ENCODE assay signal across 15 mouse cellular contexts in the genomic region with DNA sequence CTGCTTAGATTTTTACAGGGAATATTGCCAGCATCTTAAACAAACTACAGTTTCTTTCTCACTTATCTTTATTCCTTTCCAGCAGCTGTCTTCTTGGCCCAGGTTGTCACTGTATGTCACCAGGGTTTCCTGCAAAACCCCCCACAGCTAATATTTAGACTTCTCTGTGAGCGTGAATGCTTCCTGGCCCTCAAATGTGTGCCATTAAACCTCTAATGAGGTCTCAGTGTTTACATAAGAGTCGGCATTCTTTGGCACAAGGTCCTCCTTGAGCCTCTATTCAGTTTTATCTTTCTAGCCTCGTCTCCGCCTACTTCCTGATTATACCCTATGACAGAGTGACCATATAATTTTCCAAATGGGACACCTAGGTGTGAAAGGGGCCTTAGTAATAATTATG. TPM values are rescaled to one million over a fixed set of nuclear protein-coding genes. Genes with fewer than 3 reads are reported as not detected.
DNase-seq lines count a peak whose midpoint lies in the region; ATAC-seq and TF ChIP-seq lines count a peak whose summit lies in the region.
"Had no signal": no experiment of that assay in that cellular context is flagged by ENCODE, and none has a peak within 500 bp of the region (broad histone marks: within the 10 kb centered on the region; RNA-seq: fewer than 3 reads in every experiment).

No protein-coding gene starts in this region.

- no peaks in the 10 kb centered on the region for H3K27me3 ChIP-seq in heart, adult 2 months (ENCODE audit: control insufficient read depth, insufficient read depth, low read length)
- H3K27me3 ChIP-seq in lung, embryonic 14.5 days (ENCODE audit: insufficient read depth, low read length): no peaks in the 10 kb centered on the region
- H3K27me3 ChIP-seq: hindbrain, embryonic 12.5 days had no signal

- no peaks in the 10 kb centered on the region for H3K9me3 ChIP-seq in lung, embryonic 14.5 days (ENCODE audit: low read depth, low read length)
- H3K9me3 ChIP-seq: hindbrain, embryonic 12.5 days had no signal

- no peak for TF ChIP-seq EP300 in heart, adult 2 months (IDR thresholded peaks at IDR 0.05; ENCODE audit: insufficient read depth, low read depth, low read length)

- 0 out of 2 replicates have a peak, but pooled peaks cover 2% of the 10 kb centered on the region for H3K79me2 ChIP-seq in heart, adult 2 months (replicated peaks; ENCODE audit: control insufficient read depth, insufficient read depth, low read length)

- DNase-seq in heart, adult 11 months: peak; percentile 48
- no peak for DNase-seq in heart, adult 2 months
- DNase-seq in lung, embryonic 14.5 days: peak; percentile 88
- DNase-seq in lung, adult 2 months: no peak
- no peak for DNase-seq in cerebellum, adult 9-10 months
- no peak for DNase-seq in adrenal gland, adult 2 months
- DNase-seq: adrenal gland, postnatal 25 days; B cell, adult 2 months; forebrain, postnatal 0 days; kidney, adult 8-10 months; thymus, postnatal 25 days had no signal

- H3K4me3 ChIP-seq in heart, adult 2 months: no peak overlapping the region
- no peak overlapping the region for H3K4me3 ChIP-seq in lung, embryonic 14.5 days (ENCODE audit: low read depth, low read length)
- H3K4me3 ChIP-seq in lung, adult 2 months (replicated peaks; ENCODE audit: extremely low read depth, low read depth, low read length): no peak overlapping the region
- no peak overlapping the region for H3K4me3 ChIP-seq in cortical plate, adult 2 months (ENCODE audit: insufficient read depth, low read length)
- H3K4me3 ChIP-seq: hindbrain, embryonic 12.5 days had no signal

- ATAC-seq in lung, embryonic 14.5 days (ENCODE audit: insufficient read depth): peak; percentile 53
- ATAC-seq in megakaryocyte-erythroid progenitor cell, adult 5-6 weeks (replicated peaks; ENCODE audit: low FRiP score, low TSS enrichment, poor library complexity, severe bottlenecking): 0 out of 2 replicates have a peak, but pooled peaks have one; percentile 6
- ATAC-seq: midbrain, embryonic 16.5 days had no signal

- H3K4me2 ChIP-seq in lung, embryonic 14.5 days: peak overlapping the region; percentile 27
- H3K4me2 ChIP-seq: hindbrain, embryonic 12.5 days had no signal

- H3K4me1 ChIP-seq in heart, adult 2 months (ENCODE audit: control insufficient read depth, insufficient read depth, low read length): peaks cover 3% of the 10 kb centered on the region
- H3K4me1 ChIP-seq in lung, embryonic 14.5 days (ENCODE audit: insufficient read depth): peaks cover 34% of the 10 kb centered on the region; the same call in 1 of the 2 replicates
- peaks cover 12% of the 10 kb centered on the region for H3K4me1 ChIP-seq in lung, adult 2 months (ENCODE audit: control insufficient read depth, insufficient read depth, low read length)
- H3K4me1 ChIP-seq in cortical plate, adult 2 months (ENCODE audit: control insufficient read depth, insufficient read depth, low read length): peaks cover 8% of the 10 kb centered on the region

- no peak for TF ChIP-seq POLR2A in heart, adult 2 months (IDR thresholded peaks at IDR 0.05; ENCODE audit: insufficient read depth, low read depth, low read length)
- TF ChIP-seq POLR2A in lung, adult 2 months (IDR thresholded peaks at IDR 0.05; ENCODE audit: borderline replicate concordance, extremely low read depth, low read depth, low read length): no peak
- TF ChIP-seq POLR2A in cortical plate, adult 2 months (IDR thresholded peaks at IDR 0.05; ENCODE audit: extremely low read depth, insufficient read depth, low read length): no peak

- H3K9ac ChIP-seq in heart, adult 2 months (ENCODE audit: low read depth, low read length): no peak overlapping the region
- H3K9ac ChIP-seq in lung, embryonic 14.5 days: no peak overlapping the region
- H3K9ac ChIP-seq: forebrain, postnatal 0 days; hindbrain, embryonic 12.5 days had no signal

- intact Hi-C loops in heart, adult 2 months (cut with DNase I): no loop called here

- H3K27ac ChIP-seq in heart, adult 2 months: no peak overlapping the region
- 0 out of 2 replicates have a peak overlapping the region, but pooled peaks have one; percentile 20 for H3K27ac ChIP-seq in lung, embryonic 14.5 days (ENCODE audit: low read depth)
- H3K27ac ChIP-seq in cortical plate, adult 2 months (ENCODE audit: insufficient read depth, low read length): peak overlapping the region; percentile 21; the same call in 1 of the 2 replicates
- H3K27ac ChIP-seq: hindbrain, embryonic 12.5 days had no signal

- WGBS in heart, adult 2 months: 33% methylated on average over 4 of the region's 4 CpGs
- WGBS in lung, embryonic 14.5 days: 8% methylated on average over 4 of the region's 4 CpGs
- WGBS in lung, adult 2 months: 16% methylated on average over 4 of the region's 4 CpGs

- TF ChIP-seq CTCF in heart, adult 2 months (IDR thresholded peaks at IDR 0.05): no peak
- TF ChIP-seq CTCF in lung, embryonic 14.5 days (IDR thresholded peaks at IDR 0.05; ENCODE audit: low read depth): no peak
- TF ChIP-seq CTCF in lung, adult 2 months (IDR thresholded peaks at IDR 0.05; ENCODE audit: insufficient read depth, low read length): no peak
- no peak for TF ChIP-seq CTCF in cortical plate, adult 2 months (IDR thresholded peaks at IDR 0.05; ENCODE audit: extremely low read depth, insufficient read depth, low read length)

- H3K36me3 ChIP-seq in heart, adult 2 months (ENCODE audit: control insufficient read depth, insufficient read depth, low read length): no peaks in the 10 kb centered on the region
- H3K36me3 ChIP-seq in lung, embryonic 14.5 days (ENCODE audit: insufficient read depth): no peaks in the 10 kb centered on the region
- H3K36me3 ChIP-seq: hindbrain, embryonic 12.5 days had no signal

RNA-seq across cellular contexts. Expression of a gene that starts 4.7 kb away (rescaled TPM):
- 100 to 1,000 TPM in 1 of 2 experiments, 10 to 100 TPM in 1; 38.6 to 148 TPM for total RNA-seq in heart, adult 2 months (2021)
- polyA plus RNA-seq in heart, adult 2 months (2012; rRNA removed): 19.9 and 72.4 TPM in 2 replicates
- 51.3 and 52.6 TPM in 2 replicates for polyA plus RNA-seq in lung, embryonic 14.5 days (2014; fragmentation: Nextera tagmentation; extraction: Ambion mirVana)
- 17.6 and 23.2 TPM in 2 replicates for polyA plus RNA-seq in lung, adult 2 months (2012; rRNA removed)
- 91.0 and 91.1 TPM in 2 replicates for polyA plus RNA-seq in cortical plate, adult 2 months (2012; rRNA removed)
- 9.2 and 21.2 TPM in 2 replicates for total RNA-seq in megakaryocyte-erythroid progenitor cell, adult 5-6 weeks (2014; fragmentation: Nextera tagmentation)
- total RNA-seq in megakaryocyte-erythroid progenitor cell, adult 5-6 weeks (2017): 17.1 and 26.4 TPM in 2 replicates
- 10 to 100 TPM; 21.7 to 34.7 TPM for total RNA-seq in adrenal gland, adult 2 months (2021)
- polyA plus RNA-seq in adrenal gland, adult 2 months (2012; rRNA removed): 3.9 and 4.1 TPM in 2 replicates

Comparison
In these comparisons a context has a peak if more than half of its experiments do, and no peak if none do; other contexts are left out.
1. DNase-seq: peak in heart, adult 11 months (single experiment) and lung, embryonic 14.5 days (single experiment); none in heart, adult 2 months (0 of 2), lung, adult 2 months (single experiment), cerebellum, adult 9-10 months (single experiment) and adrenal gland, adult 2 months (single experiment).